ENCODE assay signal across 7 mouse cellular contexts in genomic region chr9:95858027-95858570, GRCm38 (mm10). TPM values are rescaled to one million over a fixed set of nuclear protein-coding genes. Genes with fewer than 3 reads are reported as not detected.
DNase-seq lines count a peak whose midpoint lies in the region; ATAC-seq and TF ChIP-seq lines count a peak whose summit lies in the region.

No protein-coding gene starts in this region.

- peak overlapping the region; percentile 91 for H3K4me2 ChIP-seq in hindbrain, embryonic 12.5 days (replicated peaks)
- peak overlapping the region; percentile 99 for H3K4me2 ChIP-seq in liver, embryonic 15.5 days
- H3K4me2 ChIP-seq in neural tube, embryonic 12.5 days (replicated peaks) = peak overlapping the region; percentile 93

- peak; percentile 53 for DNase-seq in ES-E14 (ENCODE audit: low read depth, low spot score)
- peak; percentile 85 for DNase-seq in embryo, embryonic 11 days
- DNase-seq in urinary bladder, adult 2 months (ENCODE audit: low spot score) = no peak

- peaks cover 4% of the 10 kb centered on the region for H3K36me3 ChIP-seq in C2C12 (ENCODE audit: control insufficient read depth, insufficient read depth)
- H3K36me3 ChIP-seq in ES-E14 (ENCODE audit: control insufficient read depth, insufficient read depth, low read length, poor library complexity, severe bottlenecking) = no peaks in the 10 kb centered on the region
- H3K36me3 ChIP-seq in hindbrain, embryonic 12.5 days = no peaks in the 10 kb centered on the region
- H3K36me3 ChIP-seq in liver, embryonic 15.5 days (replicated peaks) = 0 out of 2 replicates have a peak, but pooled peaks cover under 1% of the 10 kb centered on the region
- H3K36me3 ChIP-seq in neural tube, embryonic 12.5 days = peaks cover 5% of the 10 kb centered on the region; the same call in 1 of the 2 replicates

- ATAC-seq in hindbrain, embryonic 12.5 days (ENCODE audit: low FRiP score) = peak; percentile 63
- peak; percentile 25 for ATAC-seq in liver, embryonic 15.5 days (ENCODE audit: insufficient read depth)
- ATAC-seq in neural tube, embryonic 12.5 days (ENCODE audit: low FRiP score, low read depth) = peak; percentile 32

- H3K27ac ChIP-seq in ES-E14 (ENCODE audit: insufficient read depth, low read depth, low read length, poor library complexity, severe bottlenecking) = no peak overlapping the region
- peak overlapping the region; percentile 78 for H3K27ac ChIP-seq in hindbrain, embryonic 12.5 days
- H3K27ac ChIP-seq in liver, embryonic 15.5 days (replicated peaks) = peak overlapping the region; percentile 78
- H3K27ac ChIP-seq in neural tube, embryonic 12.5 days = no peak overlapping the region

- in situ Hi-C loops in ES-E14 (cut with MboI; ENCODE audit: low sequenced_read_pairs in 2 of 2, unreplicated experiment in 2 of 2) = no loop called here

- H3K79me2 ChIP-seq in C2C12 (ENCODE audit: control insufficient read depth, insufficient read depth) = peaks cover 19% of the 10 kb centered on the region

- H3ac ChIP-seq in C2C12 (ENCODE audit: control insufficient read depth, insufficient read length, low read depth) = peak overlapping the region; percentile 95

- H3K79me3 ChIP-seq in C2C12 (ENCODE audit: low read depth) = peaks cover 3% of the 10 kb centered on the region

- TF ChIP-seq CTCF in C2C12 (IDR thresholded peaks at IDR 0.05; ENCODE audit: control insufficient read depth, insufficient read depth, insufficient read length) = no peak

- H3K4me3 ChIP-seq in C2C12 (ENCODE audit: insufficient read depth, poor library complexity, severe bottlenecking) (peak overlapping the region; percentile 68), ES-E14 (ENCODE audit: insufficient read depth in 1 of 2, low read depth in 1 of 2, low read length in 2 of 2, poor library complexity in 1 of 2, severe bottlenecking in 1 of 2) (peak overlapping the region; percentile 86 to 89)
- peak overlapping the region; percentile 95 for H3K4me3 ChIP-seq in hindbrain, embryonic 12.5 days
- H3K4me3 ChIP-seq in liver, embryonic 15.5 days (replicated peaks) = peak overlapping the region; percentile 94
- H3K4me3 ChIP-seq in neural tube, embryonic 12.5 days = peak overlapping the region; percentile 95

- peaks cover 4% of the 10 kb centered on the region for H3K27me3 ChIP-seq in C2C12 (ENCODE audit: control insufficient read depth, insufficient read depth, insufficient read length)
- no peaks in the 10 kb centered on the region for H3K27me3 ChIP-seq in hindbrain, embryonic 12.5 days
- no peaks in the 10 kb centered on the region for H3K27me3 ChIP-seq in liver, embryonic 15.5 days
- no peaks in the 10 kb centered on the region for H3K27me3 ChIP-seq in neural tube, embryonic 12.5 days (replicated peaks)

- under 1% methylated on average over 31 of the region's 31 CpGs for WGBS in hindbrain, embryonic 12.5 days
- WGBS in liver, embryonic 15.5 days (ENCODE audit: insufficient replicate concordance) = 1% methylated on average over 31 of the region's 31 CpGs
- under 1% methylated on average over 31 of the region's 31 CpGs for WGBS in neural tube, embryonic 12.5 days

- peak overlapping the region; percentile 93 for H3K9ac ChIP-seq in ES-E14 (ENCODE audit: insufficient read depth, low read depth, low read length, poor library complexity, severe bottlenecking)
- peak overlapping the region; percentile 79 for H3K9ac ChIP-seq in hindbrain, embryonic 12.5 days
- H3K9ac ChIP-seq in liver, embryonic 15.5 days = peak overlapping the region; percentile 80
- peak overlapping the region; percentile 79 for H3K9ac ChIP-seq in neural tube, embryonic 12.5 days

- H3K9me3 ChIP-seq in ES-E14 (ENCODE audit: control insufficient read depth, insufficient read depth, low read depth, low read length) = no peaks in the 10 kb centered on the region
- no peaks in the 10 kb centered on the region; the same call in 1 of the 2 replicates for H3K9me3 ChIP-seq in hindbrain, embryonic 12.5 days (replicated peaks)
- no peaks in the 10 kb centered on the region for H3K9me3 ChIP-seq in liver, embryonic 15.5 days (replicated peaks)
- H3K9me3 ChIP-seq in neural tube, embryonic 12.5 days = no peaks in the 10 kb centered on the region

- H3K4me1 ChIP-seq in ES-E14 (ENCODE audit: control insufficient read depth in 2 of 2, insufficient read depth in 2 of 2, low read length in 2 of 2, poor library complexity in 1 of 2) = peaks cover 0 to 6% of the 10 kb centered on the region in 2 experiments; a peak in 1 of 4 replicates
- H3K4me1 ChIP-seq in hindbrain, embryonic 12.5 days = peaks cover 5% of the 10 kb centered on the region; the same call in 1 of the 2 replicates
- peaks cover 25% of the 10 kb centered on the region for H3K4me1 ChIP-seq in liver, embryonic 15.5 days (replicated peaks)
- H3K4me1 ChIP-seq in neural tube, embryonic 12.5 days = peaks cover 5% of the 10 kb centered on the region; the same call in 1 of the 2 replicates

TF ChIP-seq in C2C12, 6 proteins besides CTCF, POLR2A, EP300 and RAD21:
- TF ChIP-seq USF1 (IDR thresholded peaks at IDR 0.05; ENCODE audit: low read depth) = no peak
- no peak for TF ChIP-seq FOSL1 (IDR thresholded peaks at IDR 0.05; ENCODE audit: insufficient read depth, low read length, poor library complexity, severe bottlenecking)
- TF ChIP-seq CEBPB (IDR thresholded peaks at IDR 0.05; ENCODE audit: low read depth) = no peak
- no peak for TF ChIP-seq MYOG (IDR thresholded peaks at IDR 0.05; ENCODE audit: control insufficient read depth, extremely low read depth, insufficient read length)
- no peak for TF ChIP-seq MAX (IDR thresholded peaks at IDR 0.05)
- no peak for TF ChIP-seq MYOD1 (IDR thresholded peaks at IDR 0.05; ENCODE audit: control insufficient read depth, insufficient read length, low read depth)
TF ChIP-seq in C2C12: peak in this region for 0.

TF ChIP-seq in ES-E14, 5 proteins besides CTCF, POLR2A, EP300 and RAD21:
- TF ChIP-seq HCFC1 (IDR thresholded peaks at IDR 0.05; ENCODE audit: borderline replicate concordance, insufficient read depth, low read length) = no peak; the same call in 1 of the 2 replicates
- TF ChIP-seq ZNF384 (IDR thresholded peaks at IDR 0.05; ENCODE audit: low read depth, low read length) = no peak
TF ChIP-seq in ES-E14: peak in this region for 0.

RNA-seq across cellular contexts. Expression of gene Atr, which starts 0.7 kb away (rescaled TPM):
- polyA plus RNA-seq in C2C12 (2012; fragmentation: generic; extraction: Trizol) = 2.1 TPM
- total RNA-seq in ES-E14 (2012; rRNA removed) = 29.4 and 33.1 TPM in 2 replicates
- polyA plus RNA-seq in hindbrain, embryonic 12.5 days (2016; fragmentation: Nextera tagmentation; extraction: Ambion mirVana) = 23.2 and 26.0 TPM in 2 replicates
- 3.1 and 4.0 TPM in 2 replicates for polyA plus RNA-seq in liver, embryonic 15.5 days (2015; fragmentation: Nextera tagmentation; extraction: Ambion mirVana)
- 16.8 and 19.0 TPM in 2 replicates for polyA plus RNA-seq in neural tube, embryonic 12.5 days (2016; fragmentation: Nextera tagmentation; extraction: Ambion mirVana)
- polyA plus RNA-seq in urinary bladder, adult 2 months (2012; rRNA removed) = 8.7 and 10.2 TPM in 2 replicates

RNA-seq across cellular contexts. Expression of gene Pls1, which starts 13.0 kb away (rescaled TPM):
- 0.01 TPM for polyA plus RNA-seq in C2C12 (2012; fragmentation: generic; extraction: Trizol)
- total RNA-seq in ES-E14 (2012; rRNA removed) = 3.0 and 3.2 TPM in 2 replicates
- polyA plus RNA-seq in hindbrain, embryonic 12.5 days (2016; fragmentation: Nextera tagmentation; extraction: Ambion mirVana) = 5.9 and 8.3 TPM in 2 replicates
- 13.8 and 14.9 TPM in 2 replicates for polyA plus RNA-seq in liver, embryonic 15.5 days (2015; fragmentation: Nextera tagmentation; extraction: Ambion mirVana)
- 3.8 and 4.7 TPM in 2 replicates for polyA plus RNA-seq in neural tube, embryonic 12.5 days (2016; fragmentation: Nextera tagmentation; extraction: Ambion mirVana)
- 1.9 and 2.4 TPM in 2 replicates for polyA plus RNA-seq in urinary bladder, adult 2 months (2012; rRNA removed)

Comparison
In these comparisons a context has a peak if more than half of its experiments do, and no peak if none do; other contexts are left out.
1. H3K27ac ChIP-seq: peak in hindbrain, embryonic 12.5 days (single experiment) and liver, embryonic 15.5 days (single experiment); none in ES-E14 (single experiment) and neural tube, embryonic 12.5 days (single experiment).
2. Peak in every context shown above with its lines, with median percentiles within 50 percentile points of each other: H3K4me3 ChIP-seq, H3K9ac ChIP-seq, ATAC-seq and H3K4me2 ChIP-seq.